Mouse (Mus musculus) gastrocnemius, adult 2 months (tissue): ENCODE measurements at regions not wholly inside any gene's neighbourhood (a gene's known extent, or its start where the extent isn't known, plus 50 kb on each side); places are given as distances from the start of the nearest gene placed in this dataset.

ENCODE experiments used
- DNase-seq: peaks from one replicate; pipeline ENCODE4 v3.0.0; 2022
- H3K27ac ChIP-seq: fragments of 200-600 bp; 2 replicates; pipeline ENCODE4 v1.8.1; 2022; ENCODE audit warnings: mild to moderate bottlenecking
- H3K4me3 ChIP-seq: fragments of 200-600 bp; 2 replicates; pipeline ENCODE4 v1.8.1; 2022; ENCODE audit warnings: mild to moderate bottlenecking, moderate library complexity
- CTCF ChIP-seq: fragments of 200-600 bp; IDR thresholded peaks from 2 replicates; pipeline ENCODE4 v1.8.1; 2022; ENCODE audit warnings: antibody characterized with exemption, mild to moderate bottlenecking, moderate library complexity
- intact Hi-C: fragments of 180-260 bp; cut with DNase I; formaldehyde crosslinking; loops from one replicate; pipeline ENCODE4 v1.15.1; 2025

DNA sequence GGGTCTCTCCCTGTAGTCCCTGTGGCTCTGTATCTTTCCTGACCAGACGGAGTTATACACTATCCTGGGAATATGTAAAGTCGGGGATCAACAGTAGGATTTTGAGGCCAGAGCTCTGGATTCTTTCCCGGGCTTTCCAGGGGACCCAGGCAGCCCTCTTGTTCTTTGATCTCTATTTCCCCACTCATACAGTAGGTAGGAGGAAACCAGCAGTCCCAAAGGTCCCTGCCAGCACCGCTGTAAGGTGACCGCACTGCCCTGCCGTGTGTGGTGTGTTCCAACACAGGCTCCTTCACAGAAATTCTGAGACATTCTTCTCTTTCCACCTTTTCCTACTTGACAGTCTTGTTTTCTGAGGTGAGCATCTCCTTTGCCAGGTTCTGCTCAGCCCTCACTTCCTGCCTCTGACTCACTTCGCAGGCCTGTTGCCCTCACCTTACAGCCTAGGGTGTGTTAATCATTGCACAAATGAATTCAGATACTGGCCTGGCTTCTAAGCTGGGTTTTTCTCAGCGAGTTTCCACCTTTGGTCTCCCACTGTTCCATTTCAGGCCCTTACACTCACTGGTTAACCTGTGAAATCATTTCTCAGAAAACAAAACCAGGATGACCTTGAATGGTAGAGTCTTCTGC, 53.0 kb upstream of the Shb start:
- intact Hi-C loops = no loop called here
- Histone ChIP-seq H3K27ac (no peak overlapping the region), H3K4me3 (no peak overlapping the region)
- no peak for TF ChIP-seq CTCF
- DNase-seq = no peak

DNA sequence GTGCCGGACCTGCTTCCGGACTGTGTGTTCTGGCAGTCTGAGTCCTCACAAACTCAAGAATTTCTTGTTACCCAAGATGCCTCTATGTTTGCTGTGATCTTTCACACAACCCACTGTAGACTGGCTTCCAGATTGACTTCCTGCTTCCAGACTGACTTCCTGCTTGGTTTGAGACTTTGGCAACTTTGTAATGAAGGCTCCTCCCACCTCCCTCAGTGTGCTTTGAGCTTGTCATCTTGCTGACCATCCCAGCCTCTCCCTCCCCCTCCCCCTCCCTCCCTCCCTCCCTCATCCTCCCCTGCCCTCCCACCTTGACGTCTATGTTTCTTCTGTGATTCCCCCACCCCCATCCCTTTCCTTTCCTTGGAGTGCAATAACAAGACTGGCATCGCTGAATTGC, 51.7 kb upstream of the Shb start:
- DNase-seq = no peak
- intact Hi-C loops = no loop called here
- no peak for TF ChIP-seq CTCF
- H3K4me3 ChIP-seq = no peak overlapping the region
- H3K27ac ChIP-seq = no peak overlapping the region

DNA sequence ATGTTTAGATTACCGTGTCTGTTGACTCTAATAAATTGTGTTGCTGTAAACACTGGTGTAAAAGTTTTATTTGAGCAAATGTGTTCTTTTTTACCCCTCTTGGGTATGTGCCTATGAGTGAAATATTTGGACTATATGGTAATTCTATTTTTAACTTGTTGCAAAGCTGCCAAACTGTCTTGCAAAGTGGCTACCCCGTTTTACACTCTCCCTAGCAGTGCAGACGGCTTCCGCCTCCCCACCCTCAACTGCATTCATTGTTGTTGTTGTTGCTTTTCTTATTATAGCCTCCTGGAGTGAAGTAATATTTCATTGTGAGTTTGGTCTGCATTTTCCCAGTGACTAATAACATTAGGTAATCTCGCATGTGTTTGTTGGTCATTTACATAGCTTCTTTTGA, 50.2 kb upstream of the Shb start:
- no peak for DNase-seq
- H3K27ac ChIP-seq = no peak overlapping the region
- H3K4me3 ChIP-seq = no peak overlapping the region
- TF ChIP-seq CTCF = no peak
- intact Hi-C loops = no loop called here
